Mouse (Mus musculus): ENCODE measurements around the gene Uaca. TPM values are rescaled to one million over a fixed set of nuclear protein-coding genes. Genes with fewer than 3 reads are reported as not detected.
"Not testable (repeated sequence)": the region's sequence is repeated elsewhere in the genome, so short reads cannot be mapped to it uniquely, and the experiment has no call there.

Gene Uaca
- polyA plus RNA-seq, 1 experiment from 2014 or later: 26.2 TPM

- not testable (repeated sequence) for H3K9ac ChIP-seq (ENCODE audit: low read length); H3K9me3 ChIP-seq (ENCODE audit: control insufficient read depth, low read length); H3K27ac ChIP-seq (ENCODE audit: low read depth); DNase-seq (ENCODE audit: low spot score); H3K4me2 ChIP-seq (ENCODE audit: low read length); H3K27me3 ChIP-seq (replicated peaks; ENCODE audit: control insufficient read depth, insufficient read depth, low read length); H3K36me3 ChIP-seq (ENCODE audit: control insufficient read depth, insufficient read depth, low read length); ATAC-seq (replicated peaks; ENCODE audit: low FRiP score, low TSS enrichment, low read depth); H3K4me3 ChIP-seq (ENCODE audit: low read depth, low read length)
- peaks cover 13% of the 10 kb centered on the region for H3K4me1 ChIP-seq (replicated peaks; ENCODE audit: control insufficient read depth, insufficient read depth, low read length)
- 34% methylated on average over 6 of the region's 8 CpGs for WGBS
Measured at GRCm38 (mm10) chr9:60818582-60818981, 24.2 kb downstream of the Uaca start.

GRCm38 (mm10) chr9:60819340-60819739 lies 25.0 kb downstream of the Uaca start:
- Histone ChIP-seq H3K36me3 (ENCODE audit: control insufficient read depth, insufficient read depth, low read length) (no peaks in the 10 kb centered on the region), H3K27me3 (replicated peaks; ENCODE audit: control insufficient read depth, insufficient read depth, low read length) (no peaks in the 10 kb centered on the region), H3K27ac (ENCODE audit: low read depth) (no peak overlapping the region), H3K4me3 (ENCODE audit: low read depth, low read length) (no peak overlapping the region), H3K9me3 (ENCODE audit: control insufficient read depth, low read length) (no peaks in the 10 kb centered on the region), H3K4me1 (replicated peaks; ENCODE audit: control insufficient read depth, insufficient read depth, low read length) (peaks cover 5% of the 10 kb centered on the region; the same call in 1 of the 2 replicates), H3K9ac (ENCODE audit: low read length) (no peak overlapping the region), H3K4me2 (ENCODE audit: low read length) (no peak overlapping the region)
- 19% methylated on average over 1 of the region's 1 CpGs for WGBS
- no peak for ATAC-seq (replicated peaks; ENCODE audit: low FRiP score, low TSS enrichment, low read depth)
- no peak for DNase-seq (ENCODE audit: low spot score)

GRCm38 (mm10) chr9:60821501-60821900 lies 27.2 kb downstream of the Uaca start:
- Histone ChIP-seq H3K36me3 (ENCODE audit: control insufficient read depth, insufficient read depth, low read length) (no peaks in the 10 kb centered on the region), H3K4me1 (replicated peaks; ENCODE audit: control insufficient read depth, insufficient read depth, low read length) (peaks cover 3% of the 10 kb centered on the region; the same call in 1 of the 2 replicates), H3K9ac (ENCODE audit: low read length) (no peak overlapping the region), H3K9me3 (ENCODE audit: control insufficient read depth, low read length) (no peaks in the 10 kb centered on the region), H3K4me3 (ENCODE audit: low read depth, low read length) (no peak overlapping the region), H3K4me2 (ENCODE audit: low read length) (no peak overlapping the region), H3K27me3 (replicated peaks; ENCODE audit: control insufficient read depth, insufficient read depth, low read length) (no peaks in the 10 kb centered on the region), H3K27ac (ENCODE audit: low read depth) (no peak overlapping the region)
- WGBS: 88% methylated on average over 4 of the region's 4 CpGs
- DNase-seq (ENCODE audit: low spot score) (no peak), ATAC-seq (replicated peaks; ENCODE audit: low FRiP score, low TSS enrichment, low read depth) (no peak)

DNA sequence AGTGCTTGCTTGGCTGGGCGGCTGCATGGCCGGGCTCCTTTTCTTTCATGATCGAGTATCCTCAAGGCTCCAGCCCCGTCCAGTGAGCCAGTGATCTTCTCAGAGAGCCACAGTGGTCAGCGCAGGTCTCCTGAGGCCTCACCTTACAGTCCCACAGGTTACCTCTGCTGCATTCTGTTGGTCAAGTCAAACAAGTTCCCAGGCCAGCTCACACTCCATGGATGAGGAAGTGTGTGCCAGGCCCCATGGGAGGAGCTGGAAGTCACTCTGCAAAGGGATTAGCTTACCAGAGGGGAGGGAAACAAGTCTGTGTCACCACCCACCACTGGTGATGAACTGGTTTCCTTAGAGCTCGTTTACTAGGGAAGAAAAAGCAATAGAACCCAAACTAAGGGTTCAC lies 28.3 kb downstream of the Uaca start:
- ATAC-seq (replicated peaks; ENCODE audit: low FRiP score, low TSS enrichment, low read depth) (no peak), DNase-seq (ENCODE audit: low spot score) (no peak)
- Histone ChIP-seq H3K9ac (ENCODE audit: low read length) (no peak overlapping the region), H3K4me1 (replicated peaks; ENCODE audit: control insufficient read depth, insufficient read depth, low read length) (no peaks in the 10 kb centered on the region; the same call in 1 of the 2 replicates), H3K9me3 (ENCODE audit: control insufficient read depth, low read length) (no peaks in the 10 kb centered on the region), H3K4me3 (ENCODE audit: low read depth, low read length) (no peak overlapping the region), H3K27ac (ENCODE audit: low read depth) (no peak overlapping the region), H3K27me3 (replicated peaks; ENCODE audit: control insufficient read depth, insufficient read depth, low read length) (no peaks in the 10 kb centered on the region), H3K36me3 (ENCODE audit: control insufficient read depth, insufficient read depth, low read length) (no peaks in the 10 kb centered on the region), H3K4me2 (ENCODE audit: low read length) (no peak overlapping the region)
- WGBS: 84% methylated on average over 6 of the region's 6 CpGs

DNA sequence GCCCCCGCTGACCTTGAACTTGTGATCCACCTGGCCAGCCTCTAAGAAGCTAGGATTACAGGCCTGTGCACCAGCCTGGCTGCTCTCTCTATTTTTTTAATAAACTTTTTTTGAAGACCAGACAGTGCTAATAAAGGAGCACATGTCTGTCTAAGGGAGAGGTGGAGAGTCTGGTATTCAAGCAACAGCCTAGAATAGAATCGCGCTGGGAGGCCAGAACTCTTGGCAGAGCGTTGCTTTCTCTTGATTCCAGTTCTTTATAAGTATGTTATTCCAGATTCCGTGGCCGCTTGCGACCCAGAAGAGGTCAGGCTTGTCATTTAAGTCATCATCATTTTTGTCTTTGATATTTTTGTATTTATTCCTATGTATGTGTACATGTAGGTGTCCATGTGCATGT lies 31.2 kb downstream of the Uaca start:
- Histone ChIP-seq H3K4me3 (ENCODE audit: low read depth, low read length) (no peak overlapping the region), H3K4me1 (replicated peaks; ENCODE audit: control insufficient read depth, insufficient read depth, low read length) (peaks cover 12% of the 10 kb centered on the region), H3K4me2 (ENCODE audit: low read length) (no peak overlapping the region), H3K9ac (ENCODE audit: low read length) (no peak overlapping the region), H3K36me3 (ENCODE audit: control insufficient read depth, insufficient read depth, low read length) (no peaks in the 10 kb centered on the region), H3K9me3 (ENCODE audit: control insufficient read depth, low read length) (no peaks in the 10 kb centered on the region), H3K27me3 (replicated peaks; ENCODE audit: control insufficient read depth, insufficient read depth, low read length) (no peaks in the 10 kb centered on the region), H3K27ac (ENCODE audit: low read depth) (no peak overlapping the region)
- WGBS: 92% methylated on average over 7 of the region's 7 CpGs
- DNase-seq (ENCODE audit: low spot score) (no peak), ATAC-seq (replicated peaks; ENCODE audit: low FRiP score, low TSS enrichment, low read depth) (no peak)

- WGBS: 70% methylated on average over 7 of the region's 7 CpGs
- H3K4me1 ChIP-seq (replicated peaks; ENCODE audit: control insufficient read depth, insufficient read depth, low read length): peaks cover 12% of the 10 kb centered on the region
- DNase-seq (ENCODE audit: low spot score) (no peak), ATAC-seq (replicated peaks; ENCODE audit: low FRiP score, low TSS enrichment, low read depth) (no peak)
- no peak overlapping the region for H3K9ac ChIP-seq (ENCODE audit: low read length)
- H3K4me3 ChIP-seq (ENCODE audit: low read depth, low read length): no peak overlapping the region
- H3K9me3 ChIP-seq (ENCODE audit: control insufficient read depth, low read length): no peaks in the 10 kb centered on the region
- no peaks in the 10 kb centered on the region for H3K27me3 ChIP-seq (replicated peaks; ENCODE audit: control insufficient read depth, insufficient read depth, low read length)
- no peaks in the 10 kb centered on the region for H3K36me3 ChIP-seq (ENCODE audit: control insufficient read depth, insufficient read depth, low read length)
- no peak overlapping the region for H3K4me2 ChIP-seq (ENCODE audit: low read length)
- H3K27ac ChIP-seq (ENCODE audit: low read depth): no peak overlapping the region
Measured at GRCm38 (mm10) chr9:60826759-60827158, 32.4 kb downstream of the Uaca start.

DNA sequence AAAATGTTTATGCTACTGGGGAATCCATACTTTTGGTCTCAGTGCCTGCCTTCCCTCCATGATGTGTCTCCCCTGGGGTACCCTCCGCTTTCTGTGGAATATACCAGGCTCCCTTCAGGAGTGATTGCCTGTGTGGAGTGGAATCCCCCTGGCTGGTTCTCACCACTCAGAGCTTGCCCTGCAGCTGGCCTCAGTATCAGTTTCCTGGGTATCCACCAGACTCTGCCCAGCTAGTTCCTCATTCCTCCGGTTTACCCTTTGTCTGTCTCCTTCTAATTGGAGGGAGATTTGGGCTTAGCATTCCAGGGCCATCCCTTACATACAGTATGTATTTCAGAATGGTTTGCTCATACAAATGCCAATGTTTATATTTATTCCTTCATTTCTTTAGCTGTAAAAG lies 33.9 kb downstream of the Uaca start:
- ATAC-seq (replicated peaks; ENCODE audit: low FRiP score, low TSS enrichment, low read depth) (no peak), DNase-seq (ENCODE audit: low spot score) (no peak)
- H3K27ac ChIP-seq (ENCODE audit: low read depth): no peak overlapping the region
- WGBS: 79% methylated on average over 2 of the region's 2 CpGs
- no peaks in the 10 kb centered on the region for H3K27me3 ChIP-seq (replicated peaks; ENCODE audit: control insufficient read depth, insufficient read depth, low read length)
- H3K9me3 ChIP-seq (ENCODE audit: control insufficient read depth, low read length): no peaks in the 10 kb centered on the region
- H3K4me1 ChIP-seq (replicated peaks; ENCODE audit: control insufficient read depth, insufficient read depth, low read length): peaks cover 12% of the 10 kb centered on the region
- H3K36me3 ChIP-seq (ENCODE audit: control insufficient read depth, insufficient read depth, low read length): no peaks in the 10 kb centered on the region
- H3K9ac ChIP-seq (ENCODE audit: low read length): no peak overlapping the region
- no peak overlapping the region for H3K4me3 ChIP-seq (ENCODE audit: low read depth, low read length)
- H3K4me2 ChIP-seq (ENCODE audit: low read length): no peak overlapping the region

DNA sequence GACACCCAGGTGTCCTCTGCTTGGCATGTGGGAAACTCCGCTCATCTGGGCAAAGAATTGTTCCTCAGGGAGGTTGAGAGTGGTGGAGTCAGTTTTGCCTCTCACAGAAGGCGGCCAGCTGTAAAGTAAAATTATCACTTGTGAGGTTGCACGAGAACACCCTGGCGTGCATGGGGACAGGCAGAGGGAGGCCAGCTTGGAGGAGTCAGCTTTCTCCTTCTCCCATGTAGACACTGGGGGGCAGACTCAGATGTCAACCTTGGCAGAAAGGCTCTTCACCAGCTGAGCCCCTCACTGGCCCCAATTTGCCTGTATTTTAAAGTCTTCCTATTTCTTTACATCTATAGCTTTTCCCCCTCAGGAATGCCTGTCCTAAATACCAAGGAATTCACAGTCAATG lies 35.3 kb downstream of the Uaca start:
- Histone ChIP-seq H3K4me1 (replicated peaks; ENCODE audit: control insufficient read depth, insufficient read depth, low read length) (peaks cover 12% of the 10 kb centered on the region), H3K9ac (ENCODE audit: low read length) (no peak overlapping the region), H3K27me3 (replicated peaks; ENCODE audit: control insufficient read depth, insufficient read depth, low read length) (no peaks in the 10 kb centered on the region), H3K36me3 (ENCODE audit: control insufficient read depth, insufficient read depth, low read length) (no peaks in the 10 kb centered on the region), H3K4me2 (ENCODE audit: low read length) (no peak overlapping the region), H3K4me3 (ENCODE audit: low read depth, low read length) (no peak overlapping the region), H3K27ac (ENCODE audit: low read depth) (no peak overlapping the region), H3K9me3 (ENCODE audit: control insufficient read depth, low read length) (0 out of 2 replicates have a peak, but pooled peaks cover 3% of the 10 kb centered on the region)
- 60% methylated on average over 4 of the region's 4 CpGs for WGBS
- DNase-seq (ENCODE audit: low spot score) (no peak), ATAC-seq (replicated peaks; ENCODE audit: low FRiP score, low TSS enrichment, low read depth) (no peak)

- H3K4me1 ChIP-seq (replicated peaks; ENCODE audit: control insufficient read depth, insufficient read depth, low read length): peaks cover 12% of the 10 kb centered on the region
- no peak overlapping the region for H3K4me3 ChIP-seq (ENCODE audit: low read depth, low read length)
- no peaks in the 10 kb centered on the region for H3K27me3 ChIP-seq (replicated peaks; ENCODE audit: control insufficient read depth, insufficient read depth, low read length)
- no peak overlapping the region for H3K9ac ChIP-seq (ENCODE audit: low read length)
- WGBS: 34% methylated on average over 3 of the region's 3 CpGs
- H3K4me2 ChIP-seq (ENCODE audit: low read length): no peak overlapping the region
- H3K9me3 ChIP-seq (ENCODE audit: control insufficient read depth, low read length): 0 out of 2 replicates have a peak, but pooled peaks cover 3% of the 10 kb centered on the region
- DNase-seq (ENCODE audit: low spot score) (no peak), ATAC-seq (replicated peaks; ENCODE audit: low FRiP score, low TSS enrichment, low read depth) (no peak)
- no peak overlapping the region for H3K27ac ChIP-seq (ENCODE audit: low read depth)
- H3K36me3 ChIP-seq (ENCODE audit: control insufficient read depth, insufficient read depth, low read length): no peaks in the 10 kb centered on the region
Measured at GRCm38 (mm10) chr9:60830079-60830478, 35.7 kb downstream of the Uaca start.
